Mouse (Mus musculus) embryonic facial prominence, embryonic 15.5 days (tissue): ENCODE data around the gene Enpp7. TPM values are rescaled to one million over a fixed set of nuclear protein-coding genes. Genes with fewer than 3 reads are reported as not detected.
A peak's percentile ranks its signal among the peaks of the same experiment; 100 is the strongest.

Experiments
- ATAC-seq: fragments of 200-750 bp; cut with Nextera tagmentation; 2 replicates; pipeline ENCODE4 v1.8.0; 2017; ENCODE audit warnings: low read depth, moderate TSS enrichment; ENCODE audit not compliant: insufficient number of reproducible peaks, low FRiP score, low TSS enrichment
- H3K27ac ChIP-seq: fragments of 300-500 bp; sonication (generic); replicated peaks from 2 replicates; pipeline ENCODE4 v1.5.1; 2015; ENCODE audit warnings: mild to moderate bottlenecking, inconsistent platforms
- H3K27me3 ChIP-seq: fragments of 300-500 bp; sonication (generic); 2 replicates; pipeline ENCODE4 v1.6.1; 2015; ENCODE audit warnings: inconsistent platforms
- H3K36me3 ChIP-seq: fragments of 300-500 bp; sonication (generic); 2 replicates; pipeline ENCODE4 v1.6.1; 2015; ENCODE audit warnings: mild to moderate bottlenecking, inconsistent platforms
- H3K4me1 ChIP-seq: fragments of 300-500 bp; sonication (generic); 2 replicates; pipeline ENCODE4 v1.6.1; 2015; ENCODE audit warnings: inconsistent platforms
- H3K4me2 ChIP-seq: fragments of 300-500 bp; sonication (generic); replicated peaks from 2 replicates; pipeline ENCODE4 v1.6.1; 2015; ENCODE audit warnings: mild to moderate bottlenecking, inconsistent platforms
- H3K4me3 ChIP-seq: fragments of 300-500 bp; sonication (generic); replicated peaks from 2 replicates; pipeline ENCODE4 v1.5.1; 2015; ENCODE audit warnings: mild to moderate bottlenecking, inconsistent platforms
- H3K9ac ChIP-seq: fragments of 300-500 bp; sonication (generic); 2 replicates; pipeline ENCODE4 v1.6.1; 2015; ENCODE audit warnings: inconsistent platforms
- H3K9me3 ChIP-seq: fragments of 300-500 bp; sonication (generic); replicated peaks from 2 replicates; pipeline ENCODE4 v1.6.1; 2016; ENCODE audit warnings: inconsistent platforms
- WGBS: fragments of 180-500 bp; shearing (Covaris S2); methylation state at CpG from one replicate; pipeline ENCODE4 v1.1.7; 2015; 5-methylcytosine and 5-hydroxymethylcytosine counted together
- polyA plus RNA-seq: library from polyadenylated mRNA; unstranded; fragments of >200 nt; fragmentation: Nextera tagmentation; extraction: Ambion mirVana; gene quantifications from 2 replicates; pipeline ENCODE4 v1.2.1, GENCODE M21; 2015

The Enpp7 gene
- polyA plus RNA-seq, 1 experiment from 2014 or later: not detected

GRCm38 (mm10) chr11:119036934-119037779, 49.2 kb downstream of the Enpp7 start:
- peak overlapping the region; percentile 35 for H3K9ac ChIP-seq
- 0 out of 2 replicates have a peak overlapping the region, but pooled peaks have one; percentile 17 for H3K27ac ChIP-seq
- no peaks in the 10 kb centered on the region for H3K9me3 ChIP-seq
- peaks cover 8% of the 10 kb centered on the region for H3K36me3 ChIP-seq
- peak overlapping the region; percentile 41 for H3K4me3 ChIP-seq
- H3K4me2 ChIP-seq: peak overlapping the region; percentile 78
- ATAC-seq: no peak
- peaks cover 71% of the 10 kb centered on the region for H3K4me1 ChIP-seq
- H3K27me3 ChIP-seq: peaks cover 55% of the 10 kb centered on the region
- 5% methylated on average over 57 of the region's 57 CpGs for WGBS

DNA sequence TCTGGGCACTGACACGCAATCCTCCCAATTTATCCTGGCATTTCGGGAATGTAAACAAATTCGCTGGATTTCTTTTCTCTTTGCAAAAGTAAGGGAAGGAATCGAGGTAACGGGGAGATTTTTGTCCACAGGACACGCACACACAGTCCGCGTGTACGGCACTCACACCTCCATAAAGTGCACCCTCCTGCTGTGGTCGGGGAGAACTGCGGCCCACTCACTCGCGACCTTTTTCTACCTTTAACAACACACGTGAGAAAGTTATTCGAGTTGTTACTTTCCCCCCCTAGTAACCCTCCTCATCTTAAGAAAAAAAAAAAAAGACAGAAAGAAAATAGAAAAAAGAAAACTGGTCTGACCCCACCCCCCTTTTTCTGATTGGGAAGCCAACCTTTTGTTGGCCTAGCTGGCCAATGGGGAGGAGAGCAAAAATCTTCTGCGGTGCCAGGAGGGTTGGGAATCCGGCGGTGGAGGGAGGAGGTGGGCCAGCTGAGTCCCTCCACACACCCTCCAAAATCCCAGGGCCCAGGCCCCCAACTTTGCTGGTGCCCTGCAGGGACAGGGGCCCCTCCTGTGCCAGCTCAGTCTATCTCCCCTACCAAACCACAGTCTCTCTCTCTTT, 49.9 kb downstream of the Enpp7 start:
- Histone ChIP-seq H3K27ac (no peak overlapping the region), H3K9ac (peak overlapping the region; percentile 35)
- WGBS: 23% methylated on average over 18 of the region's 18 CpGs

DNA sequence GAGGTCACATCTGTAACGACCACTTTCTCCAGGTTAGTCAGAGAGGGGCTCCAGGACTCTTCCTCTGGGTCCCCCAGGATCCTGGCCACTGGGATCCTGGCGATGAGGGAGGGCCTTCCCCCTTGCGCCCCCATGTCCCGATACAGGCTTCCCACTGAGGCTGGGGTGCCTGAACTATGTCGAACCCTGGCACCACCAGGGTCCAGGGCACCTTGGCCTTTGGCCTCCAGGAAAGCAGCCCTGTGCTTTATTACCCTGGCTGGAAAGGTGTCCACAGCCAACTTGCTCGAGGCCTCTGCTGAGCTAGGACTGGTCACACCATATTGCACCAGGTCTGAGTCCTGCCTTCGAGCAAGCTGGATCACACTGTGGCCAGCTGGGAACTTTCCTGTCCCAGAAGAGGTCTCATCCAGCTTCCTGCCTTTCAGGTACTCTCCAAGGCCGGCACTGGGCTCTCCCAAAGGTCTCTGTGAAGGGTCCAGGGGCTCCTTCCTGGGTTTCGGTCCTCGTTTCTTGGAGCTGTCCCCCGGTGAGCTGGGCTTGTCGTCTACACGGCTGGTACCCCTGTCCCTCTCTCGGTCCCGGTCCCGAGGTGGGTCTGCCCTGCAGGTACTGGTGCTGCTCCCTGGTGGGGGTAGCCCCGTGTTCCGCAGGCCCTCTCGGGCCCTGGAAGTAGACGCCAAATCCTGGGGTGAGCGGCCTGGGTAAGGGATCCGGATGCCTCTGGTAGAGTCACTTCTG, 50.9 kb downstream of the Enpp7 start:
- 57% methylated on average over 22 of the region's 22 CpGs for WGBS
- Histone ChIP-seq H3K27ac (no peak overlapping the region), H3K9me3 (no peaks in the 10 kb centered on the region), H3K36me3 (peaks cover 8% of the 10 kb centered on the region), H3K27me3 (peaks cover 66% of the 10 kb centered on the region), H3K4me2 (no peak overlapping the region), H3K9ac (no peak overlapping the region), H3K4me1 (peaks cover 86% of the 10 kb centered on the region), H3K4me3 (peak overlapping the region; percentile 75; the same call in 1 of the 2 replicates)
- ATAC-seq: no peak

More for the DNA sequence above, 49.9 kb downstream of the Enpp7 start:
- Histone ChIP-seq H3K36me3 (peaks cover 8% of the 10 kb centered on the region), H3K4me2 (peak overlapping the region; percentile 78), H3K4me3 (peak overlapping the region; percentile 41), H3K27me3 (peaks cover 60% of the 10 kb centered on the region), H3K4me1 (peaks cover 78% of the 10 kb centered on the region), H3K9me3 (no peaks in the 10 kb centered on the region)
- ATAC-seq: no peak

DNA sequence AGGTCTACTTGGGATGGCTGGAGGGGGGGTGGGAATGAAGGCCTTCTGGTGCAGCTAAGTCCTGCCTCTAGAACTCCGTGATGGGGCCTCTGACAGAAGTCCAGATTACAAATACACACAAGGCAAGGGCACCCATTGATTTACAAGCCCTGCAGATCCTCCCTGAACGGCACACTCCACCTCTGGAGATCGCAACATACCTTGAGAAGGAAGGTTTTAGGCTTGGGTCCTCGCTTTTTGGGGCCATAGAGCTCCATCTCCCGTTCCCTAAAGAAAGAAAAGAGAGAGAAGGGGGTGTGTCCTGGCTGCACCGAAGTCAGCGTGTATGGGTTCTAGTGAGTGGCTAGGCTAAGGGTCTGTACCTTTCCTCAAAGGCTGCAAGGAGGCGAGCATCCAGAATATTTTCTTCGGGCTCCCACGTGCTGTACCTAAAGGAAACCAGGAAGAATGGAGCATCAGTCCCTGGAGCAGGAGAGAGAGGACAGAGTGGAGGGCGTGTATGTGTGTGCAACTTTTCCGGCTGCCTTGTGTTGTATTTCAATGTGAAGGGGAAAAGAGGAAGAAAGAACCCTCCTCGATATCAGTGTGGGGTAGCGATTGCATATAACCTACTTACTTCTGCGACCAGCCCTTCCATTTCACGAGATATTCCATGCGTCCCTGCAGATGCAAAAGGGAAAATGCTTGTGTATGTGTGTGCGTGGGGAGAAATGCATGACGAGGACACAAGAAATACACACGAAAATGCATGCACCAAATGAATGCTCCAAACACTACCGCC, 51.9 kb downstream of the Enpp7 start:
- H3K9me3 ChIP-seq: no peaks in the 10 kb centered on the region
- ATAC-seq: no peak
- peaks cover 8% of the 10 kb centered on the region for H3K36me3 ChIP-seq
- H3K4me3 ChIP-seq: peak overlapping the region; percentile 75
- H3K4me1 ChIP-seq: peaks cover 86% of the 10 kb centered on the region
- peak overlapping the region; percentile 78 for H3K4me2 ChIP-seq
- peak overlapping the region; percentile 88; the same call in 1 of the 2 replicates for H3K27ac ChIP-seq
- WGBS: 11% methylated on average over 21 of the region's 21 CpGs
- H3K27me3 ChIP-seq: peaks cover 68% of the 10 kb centered on the region
- H3K9ac ChIP-seq: peak overlapping the region; percentile 72

- ATAC-seq: peak; percentile 95
These were observed 52.8 kb downstream of the Enpp7 start, which contains the start of gene Cbx8 for GRCm38 (mm10) chr11:119040600-119041324. Cbx8 (minus strand) TSS chr11:119040969.

DNA sequence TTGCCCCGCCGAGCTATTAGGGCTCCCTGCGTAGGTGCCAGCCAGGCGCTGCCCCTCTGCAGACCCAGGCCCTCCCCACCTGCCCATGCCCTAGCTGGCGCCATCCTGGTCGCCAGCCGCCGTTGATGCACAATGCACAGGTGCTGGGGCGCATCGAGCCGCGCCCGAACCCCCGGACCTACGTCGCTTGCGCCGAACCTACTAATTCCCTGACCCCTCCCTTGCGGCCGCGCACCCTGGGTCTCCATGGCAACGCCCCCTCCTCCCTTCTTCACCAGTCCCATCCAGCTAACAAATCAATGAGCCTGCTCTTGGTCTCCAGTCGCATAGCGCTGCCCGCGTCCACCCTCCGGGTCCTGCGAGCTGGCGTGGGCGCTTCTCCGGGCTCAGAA, 53.3 kb downstream of the Enpp7 start:
- peak overlapping the region; percentile 44; the same call in 1 of the 2 replicates for H3K27ac ChIP-seq
- H3K36me3 ChIP-seq: peaks cover 8% of the 10 kb centered on the region
- H3K4me1 ChIP-seq: peaks cover 83% of the 10 kb centered on the region
- H3K4me2 ChIP-seq: peak overlapping the region; percentile 99
- peak overlapping the region; percentile 75 for H3K4me3 ChIP-seq
- ATAC-seq: peak; percentile 22
- 1% methylated on average over 31 of the region's 31 CpGs for WGBS
- peak overlapping the region; percentile 37; the same call in 1 of the 2 replicates for H3K9ac ChIP-seq
- peaks cover 68% of the 10 kb centered on the region for H3K27me3 ChIP-seq
- H3K9me3 ChIP-seq: no peaks in the 10 kb centered on the region

More at GRCm38 (mm10) chr11:119040600-119041324, 52.8 kb downstream of the Enpp7 start, which contains the start of gene Cbx8:
- Histone ChIP-seq H3K27ac (peak within 1 kb of the TSS; percentile 88), H3K36me3 (peaks cover 8% of the 10 kb centered on the region), H3K4me1 (peaks cover 81% of the 10 kb centered on the region), H3K4me2 (peak within 1 kb of the TSS; percentile 99), H3K27me3 (peaks cover 68% of the 10 kb centered on the region), H3K9ac (peak within 1 kb of the TSS; percentile 72), H3K9me3 (no peaks in the 10 kb centered on the region), H3K4me3 (peak within 1 kb of the TSS; percentile 75)
- under 1% methylated on average over 60 of the region's 63 CpGs for WGBS

- Histone ChIP-seq H3K4me2 (peak overlapping the region; percentile 99), H3K4me1 (peaks cover 87% of the 10 kb centered on the region), H3K4me3 (peak overlapping the region; percentile 75), H3K27ac (peak overlapping the region; percentile 74), H3K9ac (peak overlapping the region; percentile 37; the same call in 1 of the 2 replicates), H3K9me3 (no peaks in the 10 kb centered on the region), H3K36me3 (peaks cover 8% of the 10 kb centered on the region), H3K27me3 (peaks cover 69% of the 10 kb centered on the region)
- WGBS: 1% methylated on average over 31 of the region's 31 CpGs
- no peak for ATAC-seq
These were observed 53.9 kb downstream of the Enpp7 start for GRCm38 (mm10) chr11:119041750-119042465.
